Mouse (Mus musculus): Measurements from ENCODE around the gene Pcolce. TPM values are rescaled to one million over a fixed set of nuclear protein-coding genes. Genes with fewer than 3 reads are reported as not detected.
A peak's percentile ranks its signal among the peaks of the same experiment; 100 is the strongest.

The Pcolce gene
- total and polyA plus RNA-seq, 2 experiments from 2014 or later = 20.3 to 22.5 TPM

DNA sequence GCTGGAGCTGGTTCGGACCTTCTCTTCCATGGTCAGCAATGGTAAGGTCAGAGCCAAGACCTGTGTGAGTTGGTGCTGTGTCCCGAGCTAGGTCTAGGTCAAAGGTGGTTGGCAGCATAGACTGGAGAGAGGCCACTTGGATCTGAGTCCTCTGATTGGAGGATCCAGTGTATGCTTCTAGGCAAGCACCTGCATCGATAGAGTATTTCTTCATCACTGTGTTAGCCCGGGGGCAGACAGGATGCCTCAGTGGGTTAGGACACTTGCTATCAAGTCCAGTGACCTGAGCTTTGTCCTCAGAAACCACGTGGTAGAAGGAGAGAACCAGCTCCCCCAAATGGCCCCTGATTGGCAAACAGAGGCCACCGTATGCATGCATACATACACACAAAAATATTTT lies 33.3 kb downstream of the Pcolce start:
- TF ChIP-seq CTCF (IDR thresholded peaks at IDR 0.05; ENCODE audit: low read depth) = no peak
- Histone ChIP-seq H3K36me3 (ENCODE audit: insufficient read depth) (no peaks in the 10 kb centered on the region), H3K27me3 (ENCODE audit: insufficient read depth, low read length) (no peaks in the 10 kb centered on the region), H3K9me3 (ENCODE audit: low read length) (no peaks in the 10 kb centered on the region), H3K4me3 (ENCODE audit: low read depth, low read length) (no peak overlapping the region), H3K9ac (no peak overlapping the region), H3K27ac (ENCODE audit: low read depth, low read length) (no peak overlapping the region), H3K4me1 (ENCODE audit: insufficient read depth) (0 out of 2 replicates have a peak, but pooled peaks cover 7% of the 10 kb centered on the region), H3K4me2 (ENCODE audit: low read depth) (no peak overlapping the region)
- WGBS = 82% methylated on average over 6 of the region's 6 CpGs
- DNase-seq (no peak), ATAC-seq (no peak)

DNA sequence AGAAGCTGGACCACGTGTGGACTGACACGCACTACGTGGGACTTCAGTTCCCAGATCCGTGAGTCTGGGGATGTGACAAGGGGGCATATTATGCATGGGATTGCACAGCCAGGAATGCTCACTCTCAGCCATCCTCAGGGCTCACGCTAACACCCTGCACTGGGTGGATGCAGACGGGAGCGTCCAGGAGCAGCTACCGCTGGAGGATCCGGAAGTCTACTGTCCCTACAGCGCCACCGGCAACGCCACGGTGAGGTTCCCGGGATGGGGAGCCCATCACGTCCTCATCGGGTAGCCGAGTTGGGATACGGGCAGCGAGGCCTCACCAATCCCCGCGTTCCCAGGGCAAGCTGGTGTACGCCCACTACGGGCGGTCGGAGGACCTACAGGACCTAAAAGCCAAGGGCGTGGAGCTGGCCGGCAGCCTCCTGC lies 39.1 kb downstream of the Pcolce start:
- H3K27me3 ChIP-seq (ENCODE audit: insufficient read depth, low read length) = no peaks in the 10 kb centered on the region
- ATAC-seq (peak; percentile 64), DNase-seq (peak; percentile 43)
- no peak overlapping the region for H3K27ac ChIP-seq (ENCODE audit: low read depth, low read length)
- H3K9ac ChIP-seq = peak overlapping the region; percentile 33
- TF ChIP-seq CTCF (IDR thresholded peaks at IDR 0.05; ENCODE audit: low read depth) = peak; percentile 41
- peak overlapping the region; percentile 27 for H3K4me3 ChIP-seq (ENCODE audit: low read depth, low read length)
- 11% methylated on average over 27 of the region's 27 CpGs for WGBS
- no peaks in the 10 kb centered on the region for H3K4me1 ChIP-seq (ENCODE audit: insufficient read depth)
- H3K4me2 ChIP-seq (ENCODE audit: low read depth) = peak overlapping the region; percentile 46
- no peaks in the 10 kb centered on the region for H3K36me3 ChIP-seq (ENCODE audit: insufficient read depth)
- no peaks in the 10 kb centered on the region for H3K9me3 ChIP-seq (ENCODE audit: low read length)

DNA sequence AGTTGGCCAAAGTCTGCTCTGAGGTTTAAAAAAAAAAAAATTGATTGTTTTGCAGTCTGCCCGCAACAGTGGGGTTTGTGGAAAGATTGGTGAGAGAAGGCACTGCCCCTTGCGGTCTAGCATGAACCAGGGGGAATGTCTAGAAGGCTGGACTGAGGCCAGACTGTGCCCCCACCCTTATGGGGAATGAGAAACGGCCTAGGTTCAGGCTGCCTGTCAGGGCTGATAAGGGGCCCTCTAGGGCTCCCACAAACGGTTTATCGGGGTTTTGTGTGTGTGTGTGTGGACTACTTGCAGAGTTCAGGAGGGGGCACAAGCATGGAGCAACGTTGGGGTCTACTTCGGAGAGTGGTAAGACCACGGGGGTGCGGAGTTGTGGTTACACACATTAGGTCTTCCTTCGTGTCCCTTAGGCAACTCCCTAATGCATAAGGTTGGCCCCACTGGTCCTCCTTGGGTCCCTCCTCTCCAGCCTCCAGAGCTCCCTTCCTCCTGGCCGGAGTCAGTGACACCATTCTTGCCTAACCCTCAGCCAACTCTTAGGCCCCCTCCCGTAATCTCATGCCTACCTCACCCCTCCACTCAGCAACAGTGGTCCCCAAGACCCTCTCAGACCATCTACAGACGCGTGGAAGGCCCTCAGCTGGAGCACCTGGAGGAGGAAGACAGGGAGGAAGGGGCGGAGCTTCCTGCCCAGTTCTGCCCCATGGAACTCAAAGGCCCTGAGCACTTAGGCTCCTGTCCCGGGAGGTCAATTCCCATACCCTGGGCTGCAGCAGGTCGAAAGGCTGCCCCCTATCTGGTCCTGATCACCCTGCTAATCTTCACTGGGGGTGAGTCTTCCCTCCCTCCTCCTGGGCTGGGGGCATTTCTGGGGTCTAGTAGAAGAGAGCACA lies 42.6 kb downstream of the Pcolce start:
- Histone ChIP-seq H3K4me2 (ENCODE audit: low read depth) (no peak overlapping the region), H3K4me3 (ENCODE audit: low read depth, low read length) (no peak overlapping the region), H3K27me3 (ENCODE audit: insufficient read depth, low read length) (no peaks in the 10 kb centered on the region), H3K27ac (ENCODE audit: low read depth, low read length) (no peak overlapping the region), H3K9me3 (ENCODE audit: low read length) (no peaks in the 10 kb centered on the region), H3K9ac (no peak overlapping the region), H3K4me1 (ENCODE audit: insufficient read depth) (no peaks in the 10 kb centered on the region), H3K36me3 (ENCODE audit: insufficient read depth) (peaks cover 8% of the 10 kb centered on the region)
- DNase-seq (no peak), ATAC-seq (no peak)
- TF ChIP-seq CTCF (IDR thresholded peaks at IDR 0.05; ENCODE audit: low read depth) = no peak
- 80% methylated on average over 17 of the region's 17 CpGs for WGBS

DNA sequence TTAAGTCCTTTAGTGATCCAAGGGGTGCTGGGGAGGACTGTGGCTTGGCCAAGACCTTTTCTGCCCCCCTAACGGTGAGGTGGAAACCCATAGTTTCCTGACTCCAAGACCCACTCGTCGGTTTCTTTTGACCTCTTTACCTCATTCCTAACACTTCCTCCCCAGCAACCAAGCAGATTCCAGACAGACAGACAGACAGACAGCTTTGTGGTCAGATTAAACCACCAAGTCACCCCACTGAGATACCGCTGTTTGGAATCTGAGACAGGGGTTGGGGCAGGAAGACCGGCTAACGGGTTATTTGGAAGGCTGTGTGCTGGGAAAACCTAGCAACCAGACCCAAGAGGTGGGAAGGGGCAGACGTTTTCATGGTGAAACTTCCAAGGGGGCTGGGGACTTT lies 43.4 kb downstream of the Pcolce start:
- TF ChIP-seq CTCF (IDR thresholded peaks at IDR 0.05; ENCODE audit: low read depth) = no peak
- Histone ChIP-seq H3K27me3 (ENCODE audit: insufficient read depth, low read length) (no peaks in the 10 kb centered on the region), H3K36me3 (ENCODE audit: insufficient read depth) (peaks cover 8% of the 10 kb centered on the region), H3K4me3 (ENCODE audit: low read depth, low read length) (no peak overlapping the region), H3K27ac (ENCODE audit: low read depth, low read length) (no peak overlapping the region), H3K9ac (no peak overlapping the region), H3K4me1 (ENCODE audit: insufficient read depth) (no peaks in the 10 kb centered on the region), H3K9me3 (ENCODE audit: low read length) (no peaks in the 10 kb centered on the region), H3K4me2 (ENCODE audit: low read depth) (no peak overlapping the region)
- DNase-seq (no peak), ATAC-seq (no peak)
- 59% methylated on average over 7 of the region's 7 CpGs for WGBS

DNA sequence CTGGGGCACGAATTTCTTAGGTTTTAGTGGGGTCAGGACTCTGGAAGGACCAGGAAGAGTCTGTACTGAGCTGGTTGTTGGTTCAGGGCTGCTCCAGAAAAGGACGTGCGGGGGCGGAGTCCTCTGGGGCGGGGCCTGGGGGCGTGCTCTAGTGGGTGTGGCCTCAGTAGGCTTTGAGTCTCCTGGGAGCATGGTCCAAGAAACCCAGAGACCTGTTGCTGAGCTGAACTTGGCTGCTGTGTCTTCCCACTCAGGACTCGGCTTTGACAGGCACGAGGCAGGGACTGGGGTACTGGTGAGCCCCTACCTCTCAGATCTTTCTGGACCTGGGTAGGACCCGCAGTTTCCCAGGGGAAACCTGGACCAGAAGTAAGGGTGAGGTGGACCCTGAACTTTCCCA lies 43.9 kb downstream of the Pcolce start, which contains the start of gene Tfr2:
Gene Tfr2 (plus strand): TSS at position 176 of the 400 bp plus-strand sequence.
- ATAC-seq = no peak
- no peak for TF ChIP-seq CTCF (IDR thresholded peaks at IDR 0.05; ENCODE audit: low read depth)
- no peak for DNase-seq
- H3K4me1 ChIP-seq (ENCODE audit: insufficient read depth) = no peaks in the 10 kb centered on the region
- peaks cover 12% of the 10 kb centered on the region for H3K36me3 ChIP-seq (ENCODE audit: insufficient read depth)
- H3K4me2 ChIP-seq (ENCODE audit: low read depth) = no peak within 1 kb of the TSS
- no peaks in the 10 kb centered on the region for H3K27me3 ChIP-seq (ENCODE audit: insufficient read depth, low read length)
- H3K4me3 ChIP-seq (ENCODE audit: low read depth, low read length) = no peak within 1 kb of the TSS
- H3K9me3 ChIP-seq (ENCODE audit: low read length) = no peaks in the 10 kb centered on the region
- H3K27ac ChIP-seq (ENCODE audit: low read depth, low read length) = no peak within 1 kb of the TSS
- WGBS = 44% methylated on average over 9 of the region's 9 CpGs
- no peak within 1 kb of the TSS for H3K9ac ChIP-seq

DNA sequence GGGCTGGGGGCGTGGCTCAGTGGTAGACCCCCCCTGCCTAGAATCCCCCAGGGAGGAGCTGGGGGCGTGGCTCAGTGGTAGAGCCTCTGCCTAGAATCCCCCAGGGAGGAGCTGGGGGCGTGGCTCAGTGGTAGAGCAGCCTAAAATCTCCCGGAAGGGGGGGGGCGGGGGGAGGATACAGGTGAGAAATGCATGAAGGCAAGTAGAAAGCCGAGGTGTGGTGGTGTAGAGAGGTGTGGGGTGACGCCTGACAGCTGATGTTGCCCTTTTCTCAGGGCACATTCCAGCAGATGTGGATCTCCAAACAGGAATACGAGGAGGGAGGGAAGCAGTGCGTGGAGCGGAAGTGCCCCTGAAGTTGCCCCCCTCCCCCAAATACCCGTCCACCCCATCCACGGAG lies 44.6 kb downstream of the Pcolce start:
- peaks cover 19% of the 10 kb centered on the region for H3K36me3 ChIP-seq (ENCODE audit: insufficient read depth)
- 78% methylated on average over 12 of the region's 12 CpGs for WGBS
- no peak overlapping the region for H3K4me2 ChIP-seq (ENCODE audit: low read depth)
- H3K4me3 ChIP-seq (ENCODE audit: low read depth, low read length) = no peak overlapping the region
- no peak overlapping the region for H3K9ac ChIP-seq
- no peaks in the 10 kb centered on the region for H3K27me3 ChIP-seq (ENCODE audit: insufficient read depth, low read length)
- no peak for TF ChIP-seq CTCF (IDR thresholded peaks at IDR 0.05; ENCODE audit: low read depth)
- DNase-seq = no peak
- ATAC-seq = no peak
- no peaks in the 10 kb centered on the region for H3K4me1 ChIP-seq (ENCODE audit: insufficient read depth)
- no peaks in the 10 kb centered on the region for H3K9me3 ChIP-seq (ENCODE audit: low read length)
- no peak overlapping the region for H3K27ac ChIP-seq (ENCODE audit: low read depth, low read length)

DNA sequence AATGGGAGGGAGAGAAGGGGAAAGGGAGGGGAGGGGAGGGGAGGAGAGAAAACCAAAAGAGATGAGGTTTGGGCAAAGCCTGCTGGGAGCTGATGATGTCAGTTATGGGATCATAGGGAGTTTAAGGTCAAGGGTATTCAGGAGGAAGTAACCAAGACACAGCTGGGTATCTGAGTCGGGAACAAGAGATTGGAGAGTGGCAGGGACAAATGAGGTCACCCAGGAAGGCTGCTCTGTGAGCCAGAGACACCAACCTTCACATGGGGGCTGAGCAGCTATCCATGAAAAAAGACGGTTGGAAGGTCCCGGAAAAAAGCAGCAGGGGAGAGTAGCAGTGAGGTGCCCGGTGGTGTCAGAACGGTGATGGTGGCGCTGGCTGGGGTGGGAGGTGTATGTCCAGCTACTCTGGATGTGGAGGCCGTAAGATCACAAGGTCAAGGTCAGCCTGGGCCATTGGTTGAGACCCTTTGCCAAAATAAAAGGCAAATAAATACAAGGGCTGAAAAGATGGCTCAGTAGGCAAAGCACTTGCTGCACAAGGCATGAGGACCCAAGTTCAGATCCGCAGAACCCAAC lies 45.3 kb downstream of the Pcolce start:
- no peak overlapping the region for H3K4me2 ChIP-seq (ENCODE audit: low read depth)
- no peaks in the 10 kb centered on the region for H3K9me3 ChIP-seq (ENCODE audit: low read length)
- DNase-seq (no peak), ATAC-seq (no peak)
- no peaks in the 10 kb centered on the region for H3K27me3 ChIP-seq (ENCODE audit: insufficient read depth, low read length)
- WGBS = 82% methylated on average over 8 of the region's 8 CpGs
- TF ChIP-seq CTCF (IDR thresholded peaks at IDR 0.05; ENCODE audit: low read depth) = no peak
- peaks cover 21% of the 10 kb centered on the region for H3K36me3 ChIP-seq (ENCODE audit: insufficient read depth)
- no peak overlapping the region for H3K9ac ChIP-seq
- H3K4me3 ChIP-seq (ENCODE audit: low read depth, low read length) = no peak overlapping the region
- H3K27ac ChIP-seq (ENCODE audit: low read depth, low read length) = no peak overlapping the region
- H3K4me1 ChIP-seq (ENCODE audit: insufficient read depth) = no peaks in the 10 kb centered on the region
